Mouse (Mus musculus): ENCODE data around the gene Lrp10. TPM values are rescaled to one million over a fixed set of nuclear protein-coding genes. Genes with fewer than 3 reads are reported as not detected.

The Lrp10 gene
- total RNA-seq, 1 experiment = 20.8 TPM

DNA sequence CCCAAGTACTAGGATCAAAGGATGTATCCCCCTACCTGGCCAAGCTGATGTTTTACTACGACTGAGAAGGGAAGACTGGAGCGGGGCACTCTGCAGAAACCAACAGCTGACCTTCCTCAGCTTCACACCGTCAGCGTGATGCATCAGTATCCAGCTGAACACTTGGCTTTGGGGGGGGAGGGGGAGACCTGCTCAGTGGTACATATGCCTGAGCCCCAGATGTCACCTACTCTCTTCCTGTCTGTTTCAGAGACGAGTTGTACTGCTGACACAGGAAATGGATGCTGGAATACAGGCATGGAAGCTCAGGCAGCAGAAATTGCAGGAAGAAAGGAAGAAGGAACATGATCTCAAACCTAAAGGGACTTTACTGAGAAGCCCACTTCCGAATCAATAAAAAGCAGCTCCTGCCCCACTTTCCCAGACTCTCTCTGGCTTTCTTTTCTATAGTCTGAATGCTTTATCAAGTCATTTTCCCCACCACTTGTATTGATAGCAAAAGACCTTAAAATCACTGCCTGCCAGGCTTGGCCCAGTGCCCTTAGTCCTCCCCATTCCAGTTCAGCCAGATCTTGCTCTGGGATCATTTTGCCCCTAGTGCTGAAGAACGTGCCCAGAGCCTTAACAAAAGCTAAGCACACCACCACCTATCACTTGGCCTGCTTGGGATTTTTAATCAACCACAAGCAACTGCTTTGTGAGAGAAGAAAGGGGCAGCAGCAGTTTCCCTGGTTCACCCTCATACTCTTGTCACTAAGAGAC is 34.4 kb upstream of the Lrp10 start:
- Histone ChIP-seq H3K36me3 (ENCODE audit: control insufficient read depth, insufficient read depth, low read length, poor library complexity, severe bottlenecking) (peaks cover 7% of the 10 kb centered on the region), H3K27ac (ENCODE audit: insufficient read depth, low read depth, low read length, poor library complexity, severe bottlenecking) (no peak overlapping the region), H3K9me3 (ENCODE audit: control insufficient read depth, insufficient read depth, low read depth, low read length) (no peaks in the 10 kb centered on the region), H3K9ac (ENCODE audit: insufficient read depth, low read depth, low read length, poor library complexity, severe bottlenecking) (no peak overlapping the region), H3K4me1 (ENCODE audit: control insufficient read depth in 2 of 2, insufficient read depth in 2 of 2, low read length in 2 of 2, poor library complexity in 1 of 2) (peaks cover 6 to 23% of the 10 kb centered on the region in 2 experiments), H3K4me3 (ENCODE audit: insufficient read depth in 1 of 2, low read depth in 1 of 2, low read length in 2 of 2, poor library complexity in 1 of 2, severe bottlenecking in 1 of 2) (no peak overlapping the region)
- in situ Hi-C loops (cut with MboI; ENCODE audit: low sequenced_read_pairs in 2 of 2, unreplicated experiment in 2 of 2) = no loop called here
- no peak for TF ChIP-seq MAFK (IDR thresholded peaks at IDR 0.05; ENCODE audit: insufficient read depth, low read depth, low read length)
- TF ChIP-seq CHD2 (IDR thresholded peaks at IDR 0.05; ENCODE audit: low read depth, low read length) = no peak
- TF ChIP-seq HCFC1 (IDR thresholded peaks at IDR 0.05; ENCODE audit: borderline replicate concordance, insufficient read depth, low read length) = no peak
- TF ChIP-seq ZC3H11A (IDR thresholded peaks at IDR 0.05; ENCODE audit: borderline replicate concordance, low read depth, low read length) = no peak
- no peak for TF ChIP-seq ZNF384 (IDR thresholded peaks at IDR 0.05; ENCODE audit: low read depth, low read length)
- DNase-seq (ENCODE audit: low read depth, low spot score) = no peak

DNA sequence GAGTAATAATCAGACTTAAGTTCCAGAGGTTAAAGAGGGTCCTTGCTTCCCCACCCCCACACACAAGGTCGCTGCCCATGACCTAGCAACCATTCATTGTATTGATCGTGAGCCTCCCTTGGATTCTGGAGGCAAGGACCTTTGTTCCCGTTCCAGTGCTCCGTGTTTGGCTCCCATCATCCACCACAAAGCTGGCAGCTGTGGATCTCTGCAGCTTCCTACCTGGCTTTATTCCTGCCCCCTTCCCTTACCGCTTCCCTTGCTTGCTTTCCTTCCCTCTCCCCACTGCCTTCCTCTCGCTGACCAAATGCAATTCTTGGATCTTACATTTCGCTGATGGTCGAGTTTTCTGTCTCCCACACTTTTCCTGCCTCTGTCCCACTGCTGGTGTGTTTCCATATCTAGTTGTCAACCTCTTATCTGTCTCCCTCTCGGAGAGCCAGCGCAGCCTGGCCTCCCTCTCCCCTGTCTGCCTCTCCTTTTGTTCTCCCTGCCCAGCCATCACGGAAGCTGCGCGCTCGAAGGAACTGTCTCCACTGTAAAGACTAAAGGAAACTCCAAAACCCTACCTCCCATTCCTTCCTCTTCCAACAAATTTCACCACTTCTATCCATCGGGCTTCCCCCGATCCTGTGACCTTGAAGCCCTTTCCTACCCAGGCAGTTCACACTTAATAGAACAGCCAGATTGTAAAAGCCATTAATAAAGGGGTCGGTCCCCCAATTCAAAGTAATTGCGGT is 33.4 kb upstream of the Lrp10 start:
- no peak for DNase-seq (ENCODE audit: low read depth, low spot score)
- in situ Hi-C loops (cut with MboI; ENCODE audit: low sequenced_read_pairs in 2 of 2, unreplicated experiment in 2 of 2) = no loop called here
- H3K9me3 ChIP-seq (ENCODE audit: control insufficient read depth, insufficient read depth, low read depth, low read length) = no peaks in the 10 kb centered on the region
- peak overlapping the region; percentile 20; the same call in 1 of the 2 replicates for H3K9ac ChIP-seq (ENCODE audit: insufficient read depth, low read depth, low read length, poor library complexity, severe bottlenecking)
- peaks cover 6 to 25% of the 10 kb centered on the region in 2 experiments for H3K4me1 ChIP-seq (ENCODE audit: control insufficient read depth in 2 of 2, insufficient read depth in 2 of 2, low read length in 2 of 2, poor library complexity in 1 of 2)
- H3K27ac ChIP-seq (ENCODE audit: insufficient read depth, low read depth, low read length, poor library complexity, severe bottlenecking) = no peak overlapping the region
- H3K36me3 ChIP-seq (ENCODE audit: control insufficient read depth, insufficient read depth, low read length, poor library complexity, severe bottlenecking) = peaks cover 7% of the 10 kb centered on the region
- H3K4me3 ChIP-seq (ENCODE audit: insufficient read depth in 1 of 2, low read depth in 1 of 2, low read length in 2 of 2, poor library complexity in 1 of 2, severe bottlenecking in 1 of 2) = peak overlapping the region; percentile 68 to 69
- TF ChIP-seq CHD2 (IDR thresholded peaks at IDR 0.05; ENCODE audit: low read depth, low read length) (no peak), HCFC1 (IDR thresholded peaks at IDR 0.05; ENCODE audit: borderline replicate concordance, insufficient read depth, low read length) (no peak), ZNF384 (IDR thresholded peaks at IDR 0.05; ENCODE audit: low read depth, low read length) (no peak), ZC3H11A (IDR thresholded peaks at IDR 0.05; ENCODE audit: borderline replicate concordance, low read depth, low read length) (no peak), MAFK (IDR thresholded peaks at IDR 0.05; ENCODE audit: insufficient read depth, low read depth, low read length) (no peak)

DNA sequence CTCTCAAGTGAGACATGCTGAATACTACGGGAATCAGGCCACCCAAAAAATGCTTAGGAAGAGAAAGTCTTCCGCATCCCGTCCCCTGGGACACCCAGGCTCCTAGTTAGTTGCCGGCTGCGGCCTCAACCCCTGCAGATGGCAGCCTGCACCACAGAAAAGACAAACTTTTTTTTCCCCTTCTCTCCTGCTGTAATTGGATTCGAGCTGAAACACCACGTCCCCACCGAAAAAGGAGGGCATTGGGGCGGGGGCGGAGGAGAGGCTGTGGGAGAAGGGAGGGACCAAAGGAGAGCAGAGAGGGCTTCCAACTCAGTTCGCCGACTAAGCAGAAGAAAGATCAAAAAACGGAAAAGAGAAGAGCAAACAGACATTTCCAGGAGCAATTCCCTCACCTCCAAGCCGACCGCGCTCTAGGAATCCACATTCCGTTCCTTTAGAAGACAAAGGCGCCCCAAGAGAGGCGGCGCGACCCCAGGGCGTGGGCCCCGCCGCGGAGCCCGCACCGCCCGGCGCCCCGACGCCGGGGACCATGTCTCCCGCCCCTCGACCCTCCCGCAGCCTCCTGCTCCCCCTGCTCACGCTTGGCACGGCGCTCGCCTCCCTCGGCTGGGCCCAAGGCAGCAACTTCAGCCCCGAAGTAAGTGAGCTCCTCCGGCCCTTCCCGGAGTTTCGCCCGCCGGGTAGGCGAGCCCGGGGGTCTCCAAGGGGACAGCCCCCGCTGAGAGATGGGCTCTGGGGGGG is 32.4 kb upstream of the Lrp10 start, which contains the start of gene Mmp14:
Gene Mmp14, plus strand, starts transcription at position 279 of the 744 bp plus-strand sequence.
- H3K4me1 ChIP-seq (ENCODE audit: control insufficient read depth in 2 of 2, insufficient read depth in 2 of 2, low read length in 2 of 2, poor library complexity in 1 of 2) = peaks cover 6 to 23% of the 10 kb centered on the region in 2 experiments
- peak within 1 kb of the TSS; percentile 78 for H3K9ac ChIP-seq (ENCODE audit: insufficient read depth, low read depth, low read length, poor library complexity, severe bottlenecking)
- no peak for DNase-seq (ENCODE audit: low read depth, low spot score)
- in situ Hi-C loops (cut with MboI; ENCODE audit: low sequenced_read_pairs in 2 of 2, unreplicated experiment in 2 of 2) = no loop called here
- peaks cover 7% of the 10 kb centered on the region for H3K36me3 ChIP-seq (ENCODE audit: control insufficient read depth, insufficient read depth, low read length, poor library complexity, severe bottlenecking)
- no peak within 1 kb of the TSS for H3K27ac ChIP-seq (ENCODE audit: insufficient read depth, low read depth, low read length, poor library complexity, severe bottlenecking)
- TF ChIP-seq HCFC1 (IDR thresholded peaks at IDR 0.05; ENCODE audit: borderline replicate concordance, insufficient read depth, low read length) (no peak), MAFK (IDR thresholded peaks at IDR 0.05; ENCODE audit: insufficient read depth, low read depth, low read length) (no peak), ZNF384 (IDR thresholded peaks at IDR 0.05; ENCODE audit: low read depth, low read length) (no peak), CHD2 (IDR thresholded peaks at IDR 0.05; ENCODE audit: low read depth, low read length) (no peak), ZC3H11A (IDR thresholded peaks at IDR 0.05; ENCODE audit: borderline replicate concordance, low read depth, low read length) (no peak)
- no peaks in the 10 kb centered on the region for H3K9me3 ChIP-seq (ENCODE audit: control insufficient read depth, insufficient read depth, low read depth, low read length)
- H3K4me3 ChIP-seq (ENCODE audit: insufficient read depth in 1 of 2, low read depth in 1 of 2, low read length in 2 of 2, poor library complexity in 1 of 2, severe bottlenecking in 1 of 2) = peak within 1 kb of the TSS; percentile 68 to 69

DNA sequence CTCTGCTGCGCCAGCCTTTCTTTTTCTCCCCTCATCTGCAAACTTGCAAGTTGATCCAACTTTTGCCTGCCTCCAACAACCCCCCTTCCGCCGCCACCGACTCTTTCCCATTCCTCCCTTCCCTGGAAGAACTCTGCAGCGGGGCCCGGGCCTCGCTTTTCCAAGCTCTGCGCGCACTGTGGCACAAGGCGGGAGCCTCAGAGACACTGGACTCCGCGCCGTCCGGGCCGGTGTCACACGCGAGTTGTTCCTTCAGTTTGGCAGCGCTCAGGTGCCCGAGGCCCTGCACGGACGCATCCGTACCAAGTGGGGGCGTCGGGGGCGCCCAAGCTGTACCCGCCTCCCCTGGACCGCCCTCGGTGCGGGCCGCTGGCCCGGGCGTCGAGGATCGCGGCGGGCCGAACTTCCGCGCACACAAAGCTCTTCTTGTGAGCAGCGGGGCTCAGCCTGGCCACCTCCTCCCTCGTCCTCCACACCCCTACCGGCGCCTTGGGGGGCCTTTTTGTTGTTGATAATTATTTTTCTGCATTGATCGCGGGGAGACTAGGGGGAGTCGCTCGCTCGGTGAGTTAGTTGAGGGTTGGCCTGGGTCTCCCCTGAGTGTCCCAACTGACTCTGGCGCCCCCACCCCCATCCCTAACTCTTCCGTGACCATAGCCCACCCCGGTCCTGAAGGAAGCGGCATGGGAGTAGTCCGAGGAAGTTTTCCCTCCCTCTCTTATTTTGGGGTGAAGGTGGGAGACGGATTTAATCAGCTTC is 31.7 kb upstream of the Lrp10 start:
- in situ Hi-C loops (cut with MboI; ENCODE audit: low sequenced_read_pairs in 2 of 2, unreplicated experiment in 2 of 2) = no loop called here
- no peak for DNase-seq (ENCODE audit: low read depth, low spot score)
- Histone ChIP-seq H3K4me1 (ENCODE audit: control insufficient read depth in 2 of 2, insufficient read depth in 2 of 2, low read length in 2 of 2, poor library complexity in 1 of 2) (peaks cover 6 to 23% of the 10 kb centered on the region in 2 experiments), H3K9ac (ENCODE audit: insufficient read depth, low read depth, low read length, poor library complexity, severe bottlenecking) (peak overlapping the region; percentile 78), H3K9me3 (ENCODE audit: control insufficient read depth, insufficient read depth, low read depth, low read length) (no peaks in the 10 kb centered on the region), H3K36me3 (ENCODE audit: control insufficient read depth, insufficient read depth, low read length, poor library complexity, severe bottlenecking) (peaks cover 9% of the 10 kb centered on the region), H3K4me3 (ENCODE audit: insufficient read depth in 1 of 2, low read depth in 1 of 2, low read length in 2 of 2, poor library complexity in 1 of 2, severe bottlenecking in 1 of 2) (peak overlapping the region; percentile 68 to 69), H3K27ac (ENCODE audit: insufficient read depth, low read depth, low read length, poor library complexity, severe bottlenecking) (no peak overlapping the region)
- no peak for TF ChIP-seq CHD2 (IDR thresholded peaks at IDR 0.05; ENCODE audit: low read depth, low read length)
- no peak for TF ChIP-seq ZC3H11A (IDR thresholded peaks at IDR 0.05; ENCODE audit: borderline replicate concordance, low read depth, low read length)
- no peak for TF ChIP-seq MAFK (IDR thresholded peaks at IDR 0.05; ENCODE audit: insufficient read depth, low read depth, low read length)
- no peak for TF ChIP-seq HCFC1 (IDR thresholded peaks at IDR 0.05; ENCODE audit: borderline replicate concordance, insufficient read depth, low read length)
- no peak for TF ChIP-seq ZNF384 (IDR thresholded peaks at IDR 0.05; ENCODE audit: low read depth, low read length)

All from ES-E14 (cell line).